Mouse (Mus musculus): ENCODE measurements around the gene Naip2. TPM values are rescaled to one million over a fixed set of nuclear protein-coding genes. Genes with fewer than 3 reads are reported as not detected.
"Not testable (repeated sequence)": the region's sequence is repeated elsewhere in the genome, so short reads cannot be mapped to it uniquely, and the experiment has no call there.

Gene Naip2
- total RNA-seq (2021): 1.5 and 1.9 TPM in 2 replicates
- long read RNA-seq, partial matches to known transcripts: 1 of 2 reads
- long read RNA-seq, other reads (novel, unspliced or antisense): 1 of 2 reads

DNA sequence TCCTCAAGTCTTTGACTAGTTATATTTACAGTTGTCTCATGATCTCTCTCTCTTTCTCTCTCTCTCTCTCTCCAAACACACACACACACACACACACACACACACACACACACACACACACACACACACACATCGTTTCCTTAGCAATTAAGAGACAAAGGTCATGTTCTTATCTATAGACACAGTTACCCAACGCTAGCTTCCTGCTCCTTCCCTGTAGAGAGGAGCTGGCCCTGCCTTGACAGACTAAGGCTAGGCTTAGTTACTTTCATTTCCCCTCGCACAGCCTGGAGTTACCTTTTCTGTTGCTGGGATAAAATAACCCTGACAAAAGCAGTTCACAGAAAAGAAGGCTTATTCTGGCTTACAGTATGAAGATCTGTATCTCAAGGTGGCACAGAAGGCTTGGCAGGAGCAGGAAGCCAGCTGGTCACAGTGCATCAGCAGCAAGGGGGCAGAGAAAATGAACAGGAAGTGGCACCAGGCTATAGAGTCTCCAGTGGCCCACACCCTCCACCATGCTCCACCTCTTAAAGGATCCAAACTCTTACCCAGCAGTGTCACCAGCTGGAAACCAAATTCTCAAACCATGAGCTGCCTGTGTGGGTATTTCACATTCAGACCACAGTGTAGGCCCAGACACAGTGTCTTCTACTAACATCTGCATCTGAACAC lies at the start of gene Naip2:
TSS of gene Naip2 (minus strand) at position 434 of the 675 bp plus-strand sequence.
- not testable (repeated sequence) for DNase-seq

GRCm38 (mm10) chr13:100246896-100247519 lies 45.1 kb upstream of the Naip2 start:
- DNase-seq: not testable (repeated sequence)

DNA sequence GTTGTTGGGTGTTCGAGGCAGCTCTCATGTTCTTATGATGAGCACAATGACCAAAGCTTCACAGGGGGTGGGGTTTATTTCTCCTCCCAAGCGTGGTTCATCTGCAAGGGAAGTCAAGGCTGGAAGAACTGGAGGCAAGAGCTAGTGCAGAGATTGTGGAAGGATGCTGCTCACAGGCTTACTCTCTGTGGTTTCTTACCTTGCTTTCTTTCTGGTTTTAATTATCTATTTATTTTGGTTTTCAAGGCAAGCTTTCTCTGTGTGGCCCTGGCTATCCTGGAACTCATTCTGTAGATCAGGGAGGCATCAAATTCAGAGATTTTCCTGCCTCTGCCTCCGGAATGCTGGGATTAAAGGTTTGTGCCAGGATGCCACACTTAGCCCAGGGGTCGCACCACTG lies 44.3 kb upstream of the Naip2 start, which contains the start of gene Naip5:
TSS of gene Naip5 (minus strand) at position 101 of the 400 bp plus-strand sequence.
- DNase-seq: not testable (repeated sequence)

- peak; percentile 5 for DNase-seq
Measured at GRCm38 (mm10) chr13:100243702-100244101, 41.8 kb upstream of the Naip2 start.

- DNase-seq: not testable (repeated sequence)
Measured at GRCm38 (mm10) chr13:100213683-100214082, 11.8 kb upstream of the Naip2 start.

DNA sequence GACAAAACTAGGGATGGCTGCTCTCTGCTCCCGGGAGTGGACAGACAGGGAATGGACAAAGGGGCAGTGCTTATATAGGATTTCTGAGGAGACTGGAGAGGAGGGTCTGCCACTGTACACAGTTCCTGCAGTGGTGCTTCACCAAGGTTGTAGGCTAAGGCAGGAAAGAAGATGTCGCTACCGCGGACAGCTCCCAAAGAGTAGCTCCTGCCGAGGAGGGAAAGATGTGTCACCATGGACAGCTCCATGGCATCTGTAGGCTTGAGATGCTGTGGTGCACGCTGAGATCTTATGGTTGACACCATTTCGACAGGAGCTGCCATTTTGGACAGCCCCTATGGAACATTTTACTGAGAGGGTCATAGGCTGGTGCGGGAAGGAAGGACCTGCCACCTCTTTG lies 8.6 kb upstream of the Naip2 start:
- DNase-seq: peak; percentile 60

DNA sequence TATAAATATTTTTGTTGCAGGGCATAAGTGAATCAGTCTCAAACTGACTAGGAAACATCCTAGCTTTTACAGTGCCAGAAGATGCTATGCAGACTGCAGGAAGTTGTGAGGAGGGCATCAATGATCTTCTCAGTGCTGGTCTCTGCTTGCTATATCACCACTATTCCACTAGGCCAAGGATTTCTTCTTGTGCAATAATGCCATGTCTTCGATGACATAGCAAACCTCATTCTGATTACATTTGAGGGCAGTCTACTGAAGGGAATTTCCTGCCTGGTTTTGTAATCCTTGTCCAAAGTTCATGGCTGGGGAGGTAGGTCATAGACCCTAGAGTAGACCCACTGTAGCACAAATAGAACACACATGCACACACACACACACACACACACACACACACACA lies 1.4 kb upstream of the Naip2 start:
- no peak for DNase-seq

GRCm38 (mm10) chr13:100200778-100201177 lies 1.1 kb downstream of the Naip2 start:
- no peak for DNase-seq

- no peak for DNase-seq
Measured at GRCm38 (mm10) chr13:100195421-100195820, 6.5 kb downstream of the Naip2 start.

GRCm38 (mm10) chr13:100183111-100183510 lies 18.8 kb downstream of the Naip2 start:
- DNase-seq: not testable (repeated sequence)

DNA sequence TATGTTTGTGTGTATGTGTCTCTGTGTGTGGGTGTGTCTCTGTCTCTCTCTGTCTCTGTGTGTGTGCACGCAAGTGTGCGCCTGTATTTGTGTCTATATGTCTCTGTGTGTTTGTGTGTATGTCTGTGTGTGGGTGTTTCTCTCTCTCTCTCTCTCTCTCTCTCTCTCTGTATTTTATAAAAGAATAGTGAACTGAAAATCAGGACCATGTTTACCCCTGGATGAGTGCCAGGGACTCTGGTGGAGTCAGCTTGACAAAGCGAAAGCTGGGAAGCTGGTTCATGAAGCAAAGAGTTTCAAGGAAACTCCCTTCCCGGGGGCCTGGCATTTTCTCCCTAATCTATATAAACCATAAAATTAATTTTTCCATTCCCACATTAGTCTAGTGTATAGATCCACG lies 27.5 kb downstream of the Naip2 start:
- not testable (repeated sequence) for DNase-seq

- not testable (repeated sequence) for DNase-seq
Measured at GRCm38 (mm10) chr13:100166378-100166777, 35.5 kb downstream of the Naip2 start.

DNA sequence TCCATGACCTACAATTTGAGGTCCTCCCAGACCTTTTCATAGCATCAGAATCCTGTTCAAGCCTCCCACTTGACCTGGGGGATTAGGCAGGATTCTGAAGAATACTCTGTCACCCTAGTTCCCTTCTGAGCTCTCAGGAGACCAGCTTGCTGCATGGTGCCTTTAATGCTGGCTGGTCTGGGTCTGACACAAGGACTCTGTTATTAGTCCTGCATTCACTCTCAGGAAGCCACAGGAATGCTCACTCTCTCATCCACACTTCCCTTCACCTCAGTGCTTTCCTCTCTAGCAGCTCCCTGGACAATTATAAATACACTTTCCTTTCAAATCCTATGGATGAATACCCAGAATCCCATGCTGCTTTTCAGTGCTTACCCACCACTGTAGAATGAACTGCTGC lies 39.4 kb downstream of the Naip2 start:
- DNase-seq: not testable (repeated sequence)

GRCm38 (mm10) chr13:100161171-100161870 lies 40.6 kb downstream of the Naip2 start:
- DNase-seq: not testable (repeated sequence)

- DNase-seq: no peak
Measured at GRCm38 (mm10) chr13:100156624-100157023, 45.3 kb downstream of the Naip2 start.

DNA sequence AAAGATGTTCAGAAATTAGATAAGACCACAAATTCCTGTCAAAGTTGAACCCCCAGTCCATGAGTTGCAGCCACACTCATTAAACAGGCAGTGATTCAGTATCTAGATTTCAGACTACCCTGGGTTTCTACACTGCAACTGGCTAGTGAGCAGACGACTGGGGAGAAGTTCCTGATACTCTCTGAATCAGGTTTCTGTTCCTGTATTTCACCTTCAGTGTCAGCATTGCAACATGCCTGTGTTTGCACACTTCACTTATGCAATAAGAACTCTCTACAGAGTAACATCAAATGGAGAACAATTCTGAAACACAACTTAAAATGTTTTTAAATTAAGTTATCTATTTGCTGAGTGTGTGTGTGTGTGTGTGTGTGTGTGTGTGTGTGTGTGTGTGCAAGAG lies 49.2 kb downstream of the Naip2 start:
- DNase-seq: no peak

DNA sequence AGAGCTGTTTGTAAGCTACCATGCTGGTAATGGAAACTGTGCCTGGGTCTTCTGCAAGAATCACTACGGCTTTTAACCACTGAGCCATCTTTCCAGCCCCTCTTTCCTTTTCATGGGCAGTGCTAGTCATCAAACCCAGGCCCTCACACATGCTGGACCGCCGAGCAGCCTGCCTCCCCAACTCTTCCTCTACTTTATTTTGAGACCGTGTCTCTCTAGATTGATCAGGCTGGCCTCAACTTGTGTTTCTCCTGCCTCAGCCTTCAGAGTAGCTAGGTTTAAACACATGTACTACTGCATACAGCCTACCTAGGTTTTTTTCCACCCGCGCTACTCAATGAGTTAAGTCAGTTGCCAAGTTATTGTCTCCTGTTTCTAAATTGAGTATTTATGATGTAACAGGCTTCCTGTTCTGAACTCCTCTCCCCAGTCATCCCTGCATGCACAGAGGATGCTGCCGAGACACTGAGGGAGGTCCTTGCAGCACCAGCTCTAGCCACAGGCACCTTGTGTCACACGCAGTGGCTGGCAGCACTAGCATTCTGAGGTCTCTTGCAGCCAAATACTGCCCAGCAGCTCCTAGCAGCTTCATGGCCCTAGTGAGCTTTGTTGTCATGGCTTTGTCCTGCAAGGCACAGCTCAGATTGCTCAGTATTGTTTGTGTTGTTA lies 60.1 kb downstream of the Naip2 start:
- no peak for DNase-seq

DNA sequence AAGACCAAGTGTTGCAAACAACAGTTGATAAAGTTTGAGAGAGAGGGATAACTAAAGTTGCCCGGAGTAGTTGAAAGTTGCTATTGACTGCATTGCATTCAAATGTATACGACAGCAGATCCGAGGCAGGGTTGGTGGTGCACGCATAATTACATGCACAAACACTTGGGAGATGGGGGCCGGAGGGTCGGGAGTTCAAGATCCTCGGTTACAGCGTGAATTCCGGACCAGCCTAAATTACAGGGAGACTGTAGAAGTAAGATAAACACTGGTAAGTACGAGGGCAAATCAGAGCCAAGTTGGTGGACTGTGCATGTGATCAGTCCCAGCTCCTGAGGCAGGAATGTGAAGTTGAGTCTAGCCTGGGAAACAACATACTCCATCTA lies 76.6 kb downstream of the Naip2 start:
- DNase-seq: no peak

DNA sequence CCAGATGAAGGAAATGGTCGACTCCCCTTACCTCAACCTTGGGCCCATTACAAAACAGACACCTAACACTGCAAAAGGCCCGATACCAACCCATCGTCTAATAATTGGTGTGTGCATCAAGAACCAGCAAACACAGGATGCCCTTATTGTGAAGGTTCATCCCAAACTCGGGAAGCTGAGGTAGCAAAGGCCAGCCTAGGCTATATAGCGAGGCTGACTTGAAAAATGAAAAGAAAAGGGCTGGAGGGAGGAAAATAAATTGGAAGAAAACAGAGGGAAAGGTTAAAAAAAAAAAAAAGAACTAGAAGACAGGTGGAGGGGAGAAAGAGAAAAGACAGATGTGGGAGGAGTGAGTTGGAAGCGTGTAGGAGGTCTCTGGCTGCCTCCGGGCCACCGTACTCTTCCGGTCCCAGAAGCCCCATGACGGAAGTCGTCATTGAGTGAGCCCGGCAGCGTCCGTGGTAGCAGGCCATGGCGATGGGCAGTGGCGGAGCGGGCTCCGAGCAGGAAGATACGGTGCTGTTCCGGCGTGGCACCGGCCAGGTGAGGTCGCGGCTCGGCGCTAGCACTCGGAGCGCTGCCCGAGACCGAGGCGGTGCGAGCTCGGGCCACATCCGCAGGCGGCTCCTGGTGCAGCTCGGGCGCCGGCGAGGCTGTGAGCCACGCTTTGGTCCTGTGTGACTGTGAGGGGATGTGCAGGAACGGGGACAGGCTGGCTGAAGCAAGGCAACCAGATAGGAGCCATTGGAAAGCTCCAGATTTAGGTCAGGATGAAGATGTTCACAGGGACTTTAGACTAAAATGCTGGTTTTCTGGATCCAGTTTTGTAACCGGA lies 77.3 kb downstream of the Naip2 start, which contains the start of gene Smn1:
TSS of gene Smn1 (plus strand) at position 430 of the 835 bp plus-strand sequence.
- peak; percentile 93 for DNase-seq

- no peak for DNase-seq
Measured at GRCm38 (mm10) chr13:100123970-100124369, 77.9 kb downstream of the Naip2 start.

DNA sequence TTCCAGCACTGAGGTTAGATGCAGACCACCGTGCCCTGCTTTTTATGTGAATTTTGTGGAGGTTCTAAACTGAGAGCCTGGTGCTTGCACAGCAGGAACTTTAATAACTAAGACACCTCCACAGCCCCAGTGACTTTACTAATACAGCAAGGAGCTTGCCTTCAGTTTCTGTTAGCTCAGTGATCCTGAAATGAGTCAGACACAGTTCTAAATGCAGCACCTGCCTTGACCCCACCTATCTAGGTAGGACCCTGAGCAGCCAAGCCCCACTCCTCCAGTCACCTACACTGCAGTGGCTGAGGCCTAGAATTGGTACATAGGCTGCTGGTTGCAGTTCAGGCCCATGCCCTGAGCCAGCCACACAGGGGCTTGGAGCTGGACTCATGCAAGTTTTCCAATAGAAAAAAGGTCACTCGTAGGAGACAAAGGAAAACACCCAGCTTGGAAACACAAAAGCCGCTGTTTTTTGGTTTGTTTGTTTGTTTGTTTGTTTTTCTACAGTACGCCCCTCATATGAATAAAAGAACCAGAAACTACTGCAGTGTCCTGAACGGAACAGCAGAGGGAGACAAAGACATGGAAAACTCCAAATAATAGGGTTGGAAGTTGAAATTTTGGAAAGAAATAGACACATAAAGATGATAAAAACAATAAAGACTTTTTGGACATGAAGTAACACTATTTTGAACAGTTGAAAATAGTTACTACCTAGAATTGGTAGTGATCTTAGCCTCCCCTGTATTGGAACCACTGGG lies 89.5 kb downstream of the Naip2 start:
- no peak for DNase-seq
